Mouse (Mus musculus) liver, postnatal 0 days (tissue): ENCODE measurements at regions not wholly inside any gene's neighbourhood (a gene's known extent, or its start where the extent isn't known, plus 50 kb on each side); places are given as distances from the start of the nearest gene placed in this dataset.

ENCODE experiments used
- CTCF ChIP-seq: sonication (generic); IDR thresholded peaks from 2 replicates; pipeline ENCODE4 v1.5.1; 2016; ENCODE audit warnings: antibody characterized with exemption, low read depth
- EP300 ChIP-seq: IDR thresholded peaks from 2 replicates; pipeline ENCODE4 v1.6.1; 2016; ENCODE audit warnings: antibody characterized with exemption, low read depth, mild to moderate bottlenecking

DNA sequence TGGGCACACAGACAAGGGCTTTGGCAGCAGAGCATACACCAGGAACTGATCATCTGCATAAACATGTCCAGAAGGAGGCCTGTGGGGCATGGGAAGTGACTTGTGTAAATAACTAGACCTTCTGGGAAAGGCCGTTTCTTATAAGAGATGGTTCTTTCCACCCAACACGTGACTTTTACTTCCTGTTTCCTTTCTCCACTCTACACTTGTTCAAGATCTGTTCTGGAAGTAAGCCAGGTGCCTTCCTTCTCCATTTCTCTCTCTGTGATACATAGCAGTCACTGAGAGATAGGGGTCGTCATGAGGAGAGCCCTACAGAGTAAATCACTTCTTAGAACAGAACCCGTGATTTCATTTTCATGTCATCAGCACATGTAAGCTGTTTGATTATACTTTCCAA is 253.4 kb upstream of the Xrcc4 start:
- no peak for TF ChIP-seq CTCF
- TF ChIP-seq EP300: no peak
